Mouse (Mus musculus) embryonic facial prominence, embryonic 10.5 days (tissue): Measurements from ENCODE around the gene Zfp704. TPM values are rescaled to one million over a fixed set of nuclear protein-coding genes. Genes with fewer than 3 reads are reported as not detected.

Experiments used
- DNase-seq: peaks from one replicate; pipeline ENCODE4 v3.0.0-alpha.2; 2017; ENCODE audit warnings: low spot score
- H3K27ac ChIP-seq: fragments of 300-500 bp; sonication (generic); replicated peaks from 2 replicates; pipeline ENCODE4 v1.5.1; 2016; ENCODE audit warnings: mild to moderate bottlenecking
- H3K27me3 ChIP-seq: fragments of 300-500 bp; sonication (generic); replicated peaks from 2 replicates; pipeline ENCODE4 v1.6.1; 2016; ENCODE audit warnings: low read depth, mild to moderate bottlenecking; ENCODE audit not compliant: poor library complexity, severe bottlenecking
- H3K36me3 ChIP-seq: fragments of 300-500 bp; sonication (generic); replicated peaks from 2 replicates; pipeline ENCODE4 v1.6.1; 2016; ENCODE audit warnings: mild to moderate bottlenecking, moderate library complexity
- H3K4me1 ChIP-seq: fragments of 300-500 bp; sonication (generic); 2 replicates; pipeline ENCODE4 v1.6.1; 2016
- H3K4me3 ChIP-seq: fragments of 300-500 bp; sonication (generic); 2 replicates; pipeline ENCODE4 v1.5.1; 2016; ENCODE audit warnings: mild to moderate bottlenecking, moderate library complexity
- H3K9me3 ChIP-seq: fragments of 300-500 bp; sonication (generic); 2 replicates; pipeline ENCODE4 v1.6.1; 2016; ENCODE audit warnings: mild to moderate bottlenecking
- WGBS: fragments of 180-500 bp; shearing (Covaris S2); methylation state at CpG from one replicate; pipeline ENCODE4 v1.1.7; 2016; 5-methylcytosine and 5-hydroxymethylcytosine counted together
- polyA plus RNA-seq: library from polyadenylated mRNA; unstranded; fragments of >200 nt; fragmentation: Nextera tagmentation; extraction: Ambion mirVana; gene quantifications from 2 replicates; pipeline ENCODE4 v1.2.1, GENCODE M21; 2016

The Zfp704 gene
- polyA plus RNA-seq, 1 experiment from 2014 or later: 7.4 TPM

- peak overlapping the region; percentile 90 for H3K4me3 ChIP-seq
- peaks cover 6% of the 10 kb centered on the region; the same call in 1 of the 2 replicates for H3K27me3 ChIP-seq
- H3K36me3 ChIP-seq: no peaks in the 10 kb centered on the region
- WGBS: 88% methylated on average over 2 of the region's 2 CpGs
- no peaks in the 10 kb centered on the region for H3K9me3 ChIP-seq
- no peak for DNase-seq
- H3K4me1 ChIP-seq: peaks cover 36% of the 10 kb centered on the region
- 0 out of 2 replicates have a peak overlapping the region, but pooled peaks have one; percentile 91 for H3K27ac ChIP-seq
These were observed 541 bp upstream of the Zfp704 start for GRCm38 (mm10) chr3:9610426-9610825.

GRCm38 (mm10) chr3:9608906-9609580 lies 842 bp downstream of the Zfp704 start:
- 1% methylated on average over 94 of the region's 94 CpGs for WGBS
- peaks cover 35% of the 10 kb centered on the region for H3K4me1 ChIP-seq

GRCm38 (mm10) chr3:9608441-9608905 lies 1.4 kb downstream of the Zfp704 start:
- WGBS: under 1% methylated on average over 16 of the region's 16 CpGs
- peak overlapping the region; percentile 91 for H3K27ac ChIP-seq
- peak; percentile 73 for DNase-seq
- H3K4me3 ChIP-seq: peak overlapping the region; percentile 90
- H3K27me3 ChIP-seq: peaks cover 6% of the 10 kb centered on the region; the same call in 1 of the 2 replicates
- H3K9me3 ChIP-seq: no peaks in the 10 kb centered on the region
- no peaks in the 10 kb centered on the region for H3K36me3 ChIP-seq
- peaks cover 35% of the 10 kb centered on the region for H3K4me1 ChIP-seq

More at GRCm38 (mm10) chr3:9608906-9609580, 842 bp downstream of the Zfp704 start:
- Histone ChIP-seq H3K9me3 (no peaks in the 10 kb centered on the region), H3K4me3 (peak overlapping the region; percentile 90), H3K27me3 (peaks cover 6% of the 10 kb centered on the region; the same call in 1 of the 2 replicates), H3K27ac (peak overlapping the region; percentile 91), H3K36me3 (no peaks in the 10 kb centered on the region)
- DNase-seq: peak; percentile 74

- 46% methylated on average over 5 of the region's 5 CpGs for WGBS
- H3K27me3 ChIP-seq: peaks cover 3% of the 10 kb centered on the region; the same call in 1 of the 2 replicates
- H3K27ac ChIP-seq: no peak overlapping the region
- no peaks in the 10 kb centered on the region for H3K9me3 ChIP-seq
- peak overlapping the region; percentile 90 for H3K4me3 ChIP-seq
- no peak for DNase-seq
- peaks cover 35% of the 10 kb centered on the region for H3K4me1 ChIP-seq
- no peaks in the 10 kb centered on the region for H3K36me3 ChIP-seq
These were observed 2.2 kb downstream of the Zfp704 start for GRCm38 (mm10) chr3:9607686-9608085.

GRCm38 (mm10) chr3:9605784-9606706 lies 3.8 kb downstream of the Zfp704 start:
- WGBS: 24% methylated on average over 11 of the region's 11 CpGs
- H3K36me3 ChIP-seq: no peaks in the 10 kb centered on the region
- no peaks in the 10 kb centered on the region for H3K9me3 ChIP-seq
- no peak for DNase-seq
- H3K27me3 ChIP-seq: no peaks in the 10 kb centered on the region
- peaks cover 35% of the 10 kb centered on the region for H3K4me1 ChIP-seq
- peak overlapping the region; percentile 14; the same call in 1 of the 2 replicates for H3K4me3 ChIP-seq
- H3K27ac ChIP-seq: no peak overlapping the region

- no peak overlapping the region for H3K27ac ChIP-seq
- H3K27me3 ChIP-seq: no peaks in the 10 kb centered on the region
- WGBS: 89% methylated on average over 7 of the region's 7 CpGs
- no peak for DNase-seq
- peaks cover 36% of the 10 kb centered on the region for H3K4me1 ChIP-seq
- H3K9me3 ChIP-seq: no peaks in the 10 kb centered on the region
- H3K36me3 ChIP-seq: no peaks in the 10 kb centered on the region
- no peak overlapping the region for H3K4me3 ChIP-seq
These were observed 4.9 kb downstream of the Zfp704 start for GRCm38 (mm10) chr3:9604941-9605340.

GRCm38 (mm10) chr3:9603866-9604265 lies 6.0 kb downstream of the Zfp704 start:
- no peaks in the 10 kb centered on the region for H3K36me3 ChIP-seq
- 88% methylated on average over 4 of the region's 4 CpGs for WGBS
- DNase-seq: no peak
- no peak overlapping the region for H3K4me3 ChIP-seq
- no peaks in the 10 kb centered on the region for H3K27me3 ChIP-seq
- H3K9me3 ChIP-seq: no peaks in the 10 kb centered on the region
- peaks cover 43% of the 10 kb centered on the region for H3K4me1 ChIP-seq
- no peak overlapping the region for H3K27ac ChIP-seq

GRCm38 (mm10) chr3:9600577-9600976 lies 9.3 kb downstream of the Zfp704 start:
- DNase-seq: no peak
- Histone ChIP-seq H3K9me3 (no peaks in the 10 kb centered on the region), H3K36me3 (no peaks in the 10 kb centered on the region), H3K27me3 (no peaks in the 10 kb centered on the region), H3K4me1 (peaks cover 29% of the 10 kb centered on the region), H3K27ac (no peak overlapping the region), H3K4me3 (no peak overlapping the region)
- WGBS: 82% methylated on average over 6 of the region's 6 CpGs

GRCm38 (mm10) chr3:9599738-9600410 lies 10.0 kb downstream of the Zfp704 start:
- no peak for DNase-seq
- WGBS: 81% methylated on average over 11 of the region's 11 CpGs
- H3K27me3 ChIP-seq: no peaks in the 10 kb centered on the region
- H3K4me1 ChIP-seq: peaks cover 27% of the 10 kb centered on the region
- no peak overlapping the region for H3K27ac ChIP-seq
- H3K4me3 ChIP-seq: no peak overlapping the region
- H3K36me3 ChIP-seq: no peaks in the 10 kb centered on the region
- H3K9me3 ChIP-seq: no peaks in the 10 kb centered on the region

GRCm38 (mm10) chr3:9598061-9598460 lies 11.8 kb downstream of the Zfp704 start:
- Histone ChIP-seq H3K9me3 (no peaks in the 10 kb centered on the region), H3K4me1 (peaks cover 24% of the 10 kb centered on the region), H3K27ac (no peak overlapping the region), H3K4me3 (no peak overlapping the region), H3K36me3 (no peaks in the 10 kb centered on the region), H3K27me3 (no peaks in the 10 kb centered on the region)
- DNase-seq: no peak
- WGBS: 91% methylated on average over 3 of the region's 3 CpGs

GRCm38 (mm10) chr3:9594457-9594856 lies 15.4 kb downstream of the Zfp704 start:
- H3K27ac ChIP-seq: no peak overlapping the region
- no peaks in the 10 kb centered on the region for H3K9me3 ChIP-seq
- H3K4me1 ChIP-seq: peaks cover 21% of the 10 kb centered on the region
- H3K27me3 ChIP-seq: no peaks in the 10 kb centered on the region
- DNase-seq: no peak
- no peaks in the 10 kb centered on the region for H3K36me3 ChIP-seq
- 69% methylated on average over 7 of the region's 7 CpGs for WGBS
- no peak overlapping the region for H3K4me3 ChIP-seq

- Histone ChIP-seq H3K4me1 (peaks cover 20% of the 10 kb centered on the region), H3K27me3 (no peaks in the 10 kb centered on the region), H3K9me3 (no peaks in the 10 kb centered on the region), H3K36me3 (no peaks in the 10 kb centered on the region), H3K27ac (no peak overlapping the region), H3K4me3 (no peak overlapping the region)
- no peak for DNase-seq
- WGBS: 83% methylated on average over 2 of the region's 2 CpGs
These were observed 16.1 kb downstream of the Zfp704 start for GRCm38 (mm10) chr3:9593832-9594231.
